Mouse (Mus musculus): ENCODE data around the gene Cilp. TPM values are rescaled to one million over a fixed set of nuclear protein-coding genes. Genes with fewer than 3 reads are reported as not detected.
A peak's percentile ranks its signal among the peaks of the same experiment; 100 is the strongest.
"Not testable (repeated sequence)": the region's sequence is repeated elsewhere in the genome, so short reads cannot be mapped to it uniquely, and the experiment has no call there.

Gene Cilp
- polyA plus RNA-seq, 1 experiment from 2014 or later = 11.0 TPM

DNA sequence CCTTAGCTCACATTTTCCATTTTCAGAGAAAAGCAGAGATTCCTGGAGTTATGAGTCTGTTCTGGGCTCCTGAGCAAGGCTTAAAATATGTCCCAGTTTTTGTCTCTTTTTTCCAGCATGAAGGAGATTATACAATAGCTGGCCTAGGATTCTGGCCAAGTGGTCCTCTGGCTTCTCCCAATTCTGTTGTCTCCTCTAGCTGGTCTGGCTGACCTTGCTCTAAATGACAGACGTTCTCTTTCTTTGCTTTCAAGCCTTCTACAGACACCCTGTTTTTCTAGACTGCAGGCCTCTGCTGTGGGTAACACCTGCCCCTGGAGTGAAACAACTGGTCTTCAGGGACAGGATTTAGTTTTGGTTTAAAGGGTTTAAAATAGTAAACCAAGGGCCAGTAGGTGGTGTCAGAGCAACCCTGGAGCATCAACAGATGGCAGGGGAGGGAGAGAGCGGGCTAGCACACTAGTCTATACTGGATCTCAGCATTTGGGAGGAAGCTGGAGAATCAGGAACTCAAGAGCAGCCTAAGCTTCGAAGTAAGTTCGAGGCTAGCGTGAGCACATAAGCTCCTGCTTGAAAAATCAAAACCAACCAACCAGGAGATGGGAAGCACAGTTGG lies 16.7 kb downstream of the Cilp start:
- Histone ChIP-seq H3K27me3 (no peaks in the 10 kb centered on the region), H3K4me1 (no peaks in the 10 kb centered on the region), H3K36me3 (no peaks in the 10 kb centered on the region), H3K9ac (no peak overlapping the region), H3K4me3 (no peak overlapping the region), H3K4me2 (no peak overlapping the region), H3K27ac (peak overlapping the region; percentile 65; the same call in 1 of the 2 replicates), H3K9me3 (no peaks in the 10 kb centered on the region)
- ATAC-seq (ENCODE audit: insufficient number of reproducible peaks, low FRiP score, low TSS enrichment, low read depth) = no peak
- 70% methylated on average over 5 of the region's 5 CpGs for WGBS

GRCm38 (mm10) chr9:65283301-65283700 lies 18.3 kb downstream of the Cilp start:
- Histone ChIP-seq H3K4me1 (no peaks in the 10 kb centered on the region), H3K27me3 (no peaks in the 10 kb centered on the region), H3K9ac (no peak overlapping the region), H3K36me3 (no peaks in the 10 kb centered on the region), H3K4me3 (no peak overlapping the region), H3K4me2 (no peak overlapping the region), H3K9me3 (no peaks in the 10 kb centered on the region), H3K27ac (no peak overlapping the region)
- WGBS = 2% methylated on average over 3 of the region's 3 CpGs
- ATAC-seq (ENCODE audit: insufficient number of reproducible peaks, low FRiP score, low TSS enrichment, low read depth) = no peak

- not testable (repeated sequence) for H3K27me3 ChIP-seq; H3K27ac ChIP-seq; ATAC-seq (ENCODE audit: insufficient number of reproducible peaks, low FRiP score, low TSS enrichment, low read depth); H3K36me3 ChIP-seq; H3K4me3 ChIP-seq; H3K9me3 ChIP-seq; H3K4me1 ChIP-seq; H3K4me2 ChIP-seq; H3K9ac ChIP-seq
- 75% methylated on average over 5 of the region's 5 CpGs for WGBS
Measured at GRCm38 (mm10) chr9:65288252-65288651, 23.3 kb downstream of the Cilp start.

DNA sequence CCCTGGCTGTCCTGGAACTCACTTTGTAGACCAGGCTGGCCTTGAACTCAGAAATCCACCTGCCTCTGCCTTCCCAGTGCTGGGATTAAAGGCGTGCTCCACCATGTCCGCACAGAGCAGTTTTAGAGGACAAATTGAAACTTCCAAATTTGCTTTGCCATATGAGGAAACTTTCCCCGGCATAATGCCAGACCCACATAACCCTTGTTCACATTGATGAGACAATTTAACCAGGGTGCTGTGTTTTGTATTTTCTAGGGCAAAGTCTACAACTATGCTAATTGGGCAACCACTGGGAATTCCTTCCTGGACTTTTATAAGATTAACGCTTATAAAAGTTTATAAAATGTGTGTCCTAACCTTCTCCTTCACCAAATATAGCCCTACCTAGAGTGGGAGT lies 25.0 kb downstream of the Cilp start:
- no peak overlapping the region for H3K4me3 ChIP-seq
- 85% methylated on average over 4 of the region's 4 CpGs for WGBS
- no peaks in the 10 kb centered on the region for H3K27me3 ChIP-seq
- H3K9ac ChIP-seq = no peak overlapping the region
- no peaks in the 10 kb centered on the region for H3K9me3 ChIP-seq
- no peak for ATAC-seq (ENCODE audit: insufficient number of reproducible peaks, low FRiP score, low TSS enrichment, low read depth)
- H3K36me3 ChIP-seq = no peaks in the 10 kb centered on the region
- peaks cover 9% of the 10 kb centered on the region; the same call in 1 of the 2 replicates for H3K4me1 ChIP-seq
- no peak overlapping the region for H3K27ac ChIP-seq
- no peak overlapping the region for H3K4me2 ChIP-seq

DNA sequence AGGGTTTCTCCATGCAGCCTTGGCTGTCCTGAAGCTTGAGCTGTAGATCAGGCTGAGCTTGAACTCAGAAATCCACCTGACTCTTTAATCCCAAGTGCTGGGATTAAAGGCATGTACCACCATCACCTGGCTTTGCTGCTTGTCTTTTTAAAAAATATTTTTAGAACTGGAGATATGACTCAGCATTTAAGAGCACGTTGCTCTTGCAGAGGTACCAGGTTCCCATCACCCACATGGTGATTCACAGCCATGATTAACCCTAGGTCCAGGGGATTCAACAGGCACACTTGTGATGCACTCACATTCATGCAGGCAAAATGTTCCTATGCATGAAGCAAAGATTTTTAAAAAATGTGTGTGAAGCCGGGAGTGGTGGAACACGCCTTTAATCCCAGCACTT lies 27.4 kb downstream of the Cilp start:
- no peak for ATAC-seq (ENCODE audit: insufficient number of reproducible peaks, low FRiP score, low TSS enrichment, low read depth)
- H3K4me3 ChIP-seq = no peak overlapping the region
- no peaks in the 10 kb centered on the region for H3K27me3 ChIP-seq
- H3K27ac ChIP-seq = 0 out of 2 replicates have a peak overlapping the region, but pooled peaks have one; percentile 95
- H3K9me3 ChIP-seq = no peaks in the 10 kb centered on the region
- H3K4me1 ChIP-seq = peaks cover 15% of the 10 kb centered on the region
- no peak overlapping the region for H3K9ac ChIP-seq
- peaks cover 2% of the 10 kb centered on the region; the same call in 1 of the 2 replicates for H3K36me3 ChIP-seq
- 90% methylated on average over 3 of the region's 3 CpGs for WGBS
- no peak overlapping the region for H3K4me2 ChIP-seq

DNA sequence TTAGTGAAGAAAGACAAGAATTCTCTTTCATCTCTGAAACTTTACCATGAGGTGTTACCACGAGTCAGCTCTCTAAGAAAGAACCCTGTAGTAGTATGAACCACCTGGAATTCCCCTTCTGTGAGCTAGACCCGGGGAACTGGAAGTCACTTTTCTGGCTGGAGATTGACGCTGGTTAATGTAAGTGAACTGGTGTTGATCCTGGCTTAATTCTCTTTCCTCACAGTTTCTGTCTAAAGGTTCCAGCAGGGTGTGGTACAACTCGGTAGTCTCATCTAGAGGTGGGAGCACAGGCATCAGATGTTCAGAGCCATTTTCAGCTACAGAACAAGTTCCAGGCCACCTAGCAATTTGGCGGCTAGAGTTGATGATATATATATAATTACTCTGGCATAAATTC lies 28.1 kb downstream of the Cilp start:
- H3K9ac ChIP-seq = peak overlapping the region; percentile 68
- no peaks in the 10 kb centered on the region for H3K9me3 ChIP-seq
- peak overlapping the region; percentile 95 for H3K27ac ChIP-seq
- H3K4me1 ChIP-seq = peaks cover 15% of the 10 kb centered on the region
- peaks cover 6% of the 10 kb centered on the region; the same call in 1 of the 2 replicates for H3K36me3 ChIP-seq
- H3K4me3 ChIP-seq = peak overlapping the region; percentile 92
- peak overlapping the region; percentile 54 for H3K4me2 ChIP-seq
- H3K27me3 ChIP-seq = no peaks in the 10 kb centered on the region
- WGBS = 14% methylated on average over 5 of the region's 5 CpGs
- no peak for ATAC-seq (ENCODE audit: insufficient number of reproducible peaks, low FRiP score, low TSS enrichment, low read depth)

DNA sequence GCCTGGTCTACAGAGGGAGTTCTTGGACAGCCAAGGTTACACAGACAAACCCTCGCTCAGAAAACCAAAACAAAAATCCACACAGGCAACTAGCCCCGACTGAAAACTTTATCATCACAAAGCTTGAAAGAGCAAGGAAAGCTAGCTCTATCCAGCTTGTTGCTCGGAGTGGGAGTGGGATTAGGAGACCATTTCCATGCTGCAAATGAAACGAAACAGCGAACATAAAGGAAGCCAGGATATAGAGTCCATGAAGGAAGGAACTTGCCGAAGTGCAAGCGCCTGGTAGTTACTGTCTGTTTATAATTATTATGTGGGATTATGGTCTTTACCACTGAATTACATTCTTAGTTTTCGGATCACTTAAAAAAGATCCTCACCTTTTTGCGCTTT lies 28.6 kb downstream of the Cilp start:
- no peaks in the 10 kb centered on the region for H3K27me3 ChIP-seq
- WGBS = under 1% methylated on average over 9 of the region's 9 CpGs
- no peak for ATAC-seq (ENCODE audit: insufficient number of reproducible peaks, low FRiP score, low TSS enrichment, low read depth)

DNA sequence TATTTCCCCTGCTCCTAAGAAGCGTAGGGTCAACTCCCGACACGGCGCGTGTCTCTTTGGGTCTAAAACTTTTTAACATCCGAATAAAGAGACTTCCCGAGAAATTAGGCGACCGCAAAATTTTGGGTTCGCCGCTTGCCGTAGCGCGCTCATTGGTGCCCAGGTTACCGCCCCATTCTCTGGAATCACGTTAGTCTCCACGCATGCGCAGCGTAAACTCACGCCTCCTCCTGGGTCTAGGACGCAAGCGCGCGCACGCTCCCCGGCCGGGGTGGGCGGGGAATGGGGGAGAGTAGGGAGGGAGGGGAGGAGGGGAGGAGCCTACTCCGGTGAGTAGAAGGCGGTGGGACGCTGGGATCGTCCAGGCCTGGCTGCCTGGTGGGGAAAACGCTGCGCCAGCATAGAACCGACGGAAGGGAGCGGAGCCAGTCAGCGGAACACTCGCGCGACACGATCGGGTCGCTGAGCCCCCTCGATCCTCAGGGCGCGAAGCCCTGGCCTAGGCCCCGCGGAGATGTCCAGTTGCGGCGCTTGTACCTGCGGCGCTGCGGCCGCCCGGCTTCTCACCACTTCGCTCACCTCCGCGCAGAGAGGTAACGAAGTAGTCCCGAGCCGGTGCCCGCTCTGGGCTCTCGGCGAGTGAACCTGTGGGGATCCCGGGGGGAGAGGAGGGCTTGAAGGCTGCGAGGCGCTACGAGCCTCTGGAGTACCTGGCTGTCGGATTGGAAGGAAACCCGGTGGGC lies 29.2 kb downstream of the Cilp start, which contains the start of gene Clpx:
Gene Clpx, plus strand, starts transcription at position 288 of the 743 bp plus-strand sequence.
- under 1% methylated on average over 70 of the region's 71 CpGs for WGBS
- Histone ChIP-seq H3K9ac (peak within 1 kb of the TSS; percentile 92), H3K27me3 (no peaks in the 10 kb centered on the region), H3K4me2 (peak within 1 kb of the TSS; percentile 74), H3K9me3 (no peaks in the 10 kb centered on the region), H3K4me1 (peaks cover 15% of the 10 kb centered on the region), H3K27ac (peak within 1 kb of the TSS; percentile 95), H3K4me3 (peak within 1 kb of the TSS; percentile 92), H3K36me3 (peaks cover 6% of the 10 kb centered on the region; the same call in 1 of the 2 replicates)
- ATAC-seq (ENCODE audit: insufficient number of reproducible peaks, low FRiP score, low TSS enrichment, low read depth) = peak; percentile 99

More for the DNA sequence above, 28.6 kb downstream of the Cilp start:
- peak overlapping the region; percentile 68 for H3K9ac ChIP-seq
- peak overlapping the region; percentile 95 for H3K27ac ChIP-seq
- H3K4me2 ChIP-seq = peak overlapping the region; percentile 54
- peaks cover 6% of the 10 kb centered on the region; the same call in 1 of the 2 replicates for H3K36me3 ChIP-seq
- peaks cover 15% of the 10 kb centered on the region for H3K4me1 ChIP-seq
- peak overlapping the region; percentile 92 for H3K4me3 ChIP-seq
- no peaks in the 10 kb centered on the region for H3K9me3 ChIP-seq

GRCm38 (mm10) chr9:65294716-65295378 lies 29.9 kb downstream of the Cilp start:
- Histone ChIP-seq H3K36me3 (peaks cover 9% of the 10 kb centered on the region), H3K9ac (peak overlapping the region; percentile 92), H3K4me1 (peaks cover 15% of the 10 kb centered on the region), H3K27me3 (no peaks in the 10 kb centered on the region), H3K4me2 (peak overlapping the region; percentile 74), H3K27ac (peak overlapping the region; percentile 91), H3K4me3 (peak overlapping the region; percentile 92), H3K9me3 (no peaks in the 10 kb centered on the region)
- no peak for ATAC-seq (ENCODE audit: insufficient number of reproducible peaks, low FRiP score, low TSS enrichment, low read depth)
- WGBS = 2% methylated on average over 28 of the region's 28 CpGs

- no peaks in the 10 kb centered on the region for H3K9me3 ChIP-seq
- no peak for ATAC-seq (ENCODE audit: insufficient number of reproducible peaks, low FRiP score, low TSS enrichment, low read depth)
- no peak overlapping the region for H3K4me3 ChIP-seq
- 93% methylated on average over 2 of the region's 2 CpGs for WGBS
- peaks cover 15% of the 10 kb centered on the region for H3K4me1 ChIP-seq
- no peak overlapping the region for H3K4me2 ChIP-seq
- peaks cover 26% of the 10 kb centered on the region for H3K36me3 ChIP-seq
- no peaks in the 10 kb centered on the region for H3K27me3 ChIP-seq
- H3K9ac ChIP-seq = no peak overlapping the region
- H3K27ac ChIP-seq = no peak overlapping the region
Measured at GRCm38 (mm10) chr9:65297056-65297455, 32.1 kb downstream of the Cilp start.

- ATAC-seq (ENCODE audit: insufficient number of reproducible peaks, low FRiP score, low TSS enrichment, low read depth) = no peak
- Histone ChIP-seq H3K36me3 (peaks cover 43% of the 10 kb centered on the region), H3K4me3 (no peak overlapping the region), H3K9ac (no peak overlapping the region), H3K27me3 (no peaks in the 10 kb centered on the region), H3K4me1 (peaks cover 6% of the 10 kb centered on the region), H3K27ac (no peak overlapping the region), H3K4me2 (no peak overlapping the region), H3K9me3 (no peaks in the 10 kb centered on the region)
- WGBS = 86% methylated on average over 3 of the region's 3 CpGs
Measured at GRCm38 (mm10) chr9:65298761-65299160, 33.8 kb downstream of the Cilp start.

DNA sequence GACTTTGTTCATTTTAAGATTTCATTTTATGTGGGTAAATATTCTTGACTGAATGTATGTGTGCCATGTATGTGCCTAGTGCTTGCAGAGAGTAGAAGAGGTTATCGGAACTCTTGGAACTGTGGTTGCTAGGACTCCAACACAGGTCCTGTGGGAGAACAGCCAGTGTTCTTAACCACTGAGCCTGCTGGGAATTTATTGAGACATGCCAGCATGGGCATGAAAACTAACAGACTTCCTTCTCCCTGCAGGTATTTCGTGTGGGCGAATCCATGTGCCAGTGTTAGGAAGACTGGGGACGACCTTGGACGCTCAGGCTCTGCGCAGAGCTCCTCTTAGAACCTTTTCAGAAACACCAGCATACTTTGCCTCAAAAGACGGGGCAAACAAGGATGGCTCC lies 34.7 kb downstream of the Cilp start:
- H3K9me3 ChIP-seq = no peaks in the 10 kb centered on the region
- WGBS = 98% methylated on average over 7 of the region's 7 CpGs
- peaks cover 6% of the 10 kb centered on the region for H3K4me1 ChIP-seq
- no peak overlapping the region for H3K4me3 ChIP-seq
- H3K4me2 ChIP-seq = no peak overlapping the region
- no peak overlapping the region for H3K27ac ChIP-seq
- H3K27me3 ChIP-seq = no peaks in the 10 kb centered on the region
- ATAC-seq (ENCODE audit: insufficient number of reproducible peaks, low FRiP score, low TSS enrichment, low read depth) = no peak
- peaks cover 51% of the 10 kb centered on the region for H3K36me3 ChIP-seq
- no peak overlapping the region for H3K9ac ChIP-seq

Data from limb, embryonic 15.5 days (tissue).